Mouse (Mus musculus) myocyte (in vitro differentiated cells): ENCODE measurements around the gene Zbtb20.

Source experiments
- MAX ChIP-seq: IDR thresholded peaks from one replicate; pipeline ENCODE4 v1.6.1; 2011; ENCODE audit warnings: low read depth, mild to moderate bottlenecking, control low read depth
- POLR2A ChIP-seq: IDR thresholded peaks from one replicate; pipeline ENCODE4 v1.6.1; 2011; ENCODE audit warnings: low read depth, mild to moderate bottlenecking, control low read depth, moderate library complexity; ENCODE audit not compliant: insufficient read length
- REST ChIP-seq: IDR thresholded peaks from one replicate; pipeline ENCODE4 v1.6.1; 2011; ENCODE audit warnings: mild to moderate bottlenecking, control low read depth, moderate library complexity; ENCODE audit not compliant: insufficient read depth, insufficient read length
- USF1 ChIP-seq: IDR thresholded peaks from one replicate; pipeline ENCODE4 v1.6.1; 2011; ENCODE audit warnings: low read depth, mild to moderate bottlenecking, control low read depth, moderate library complexity

GRCm38 (mm10) chr16:43302171-43302570, 426.5 kb downstream of the Zbtb20 start:
- TF ChIP-seq POLR2A: no peak
- no peak for TF ChIP-seq MAX
- TF ChIP-seq REST: no peak
- TF ChIP-seq USF1: no peak
